Mouse (Mus musculus) CH12.LX (cell line): ENCODE data around the gene Magi2.

Experiments
- CHD2 ChIP-seq: IDR thresholded peaks from 2 replicates; pipeline ENCODE4 v1.6.1; 2011; ENCODE audit warnings: low read length, improper control_type of control experiment
- CTCF ChIP-seq, 2 experiments: IDR thresholded peaks in 1 of 2; conservative IDR thresholded peaks in 1 of 2; 2 replicates each; pipeline ENCODE4 v1.5.1; 2011 to 2012; ENCODE audit warnings: low read depth in 2 of 2, low read length in 2 of 2, improper control_type of control experiment in 1 of 2, inconsistent platforms in 1 of 2, mild to moderate bottlenecking in 1 of 2, moderate library complexity in 1 of 2
- ELF1 ChIP-seq: IDR thresholded peaks from 2 replicates; pipeline ENCODE4 v1.6.1; 2014; ENCODE audit warnings: low read depth, mild to moderate bottlenecking, inconsistent platforms, low read length, improper control_type of control experiment
- EP300 ChIP-seq: IDR thresholded peaks from 2 replicates; pipeline ENCODE4 v1.6.1; 2011; ENCODE audit warnings: low read length, improper control_type of control experiment
- MAX ChIP-seq: IDR thresholded peaks from 2 replicates; pipeline ENCODE4 v1.6.1; 2011; ENCODE audit warnings: low read length, improper control_type of control experiment
- POLR2A ChIP-seq: IDR thresholded peaks from 2 replicates; pipeline ENCODE4 v1.6.1; 2011; ENCODE audit warnings: low read depth, mild to moderate bottlenecking, improper control_type of control experiment, low read length
- SIN3A ChIP-seq: IDR thresholded peaks from 2 replicates; pipeline ENCODE4 v1.6.1; 2012; ENCODE audit warnings: low read length, improper control_type of control experiment, inconsistent platforms
- UBTF ChIP-seq: IDR thresholded peaks from 2 replicates; pipeline ENCODE4 v1.6.1; 2012; ENCODE audit warnings: low read depth, mild to moderate bottlenecking, inconsistent platforms, low read length, improper control_type of control experiment, moderate library complexity
- USF1 ChIP-seq: IDR thresholded peaks from 2 replicates; pipeline ENCODE4 v1.6.1; 2014; ENCODE audit warnings: low read depth, mild to moderate bottlenecking, inconsistent platforms, low read length, improper control_type of control experiment
- ZNF384 ChIP-seq: IDR thresholded peaks from 2 replicates; pipeline ENCODE4 v1.6.1; 2012; ENCODE audit warnings: low read depth, low read length, improper control_type of control experiment, inconsistent platforms

DNA sequence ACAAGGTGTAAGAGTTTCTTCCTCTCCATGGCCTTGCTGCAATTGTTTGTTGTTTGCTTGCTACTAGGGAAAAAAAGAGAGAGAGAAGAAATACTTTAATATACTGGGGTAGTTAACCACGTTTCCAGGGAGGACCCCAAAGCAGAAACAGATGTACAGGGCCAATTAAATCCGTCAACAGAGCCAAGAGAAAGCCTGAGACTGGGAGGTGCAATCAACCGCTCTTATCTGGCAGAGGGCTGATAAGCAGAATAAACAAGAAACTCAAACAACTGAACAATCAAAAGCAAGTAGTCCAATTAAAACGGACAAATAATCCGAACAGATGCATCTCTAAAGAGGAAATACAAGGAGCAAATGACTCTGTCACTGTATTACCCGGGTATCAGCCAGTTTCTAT lies 1282.8 kb downstream of the Magi2 start:
- no peak for TF ChIP-seq ZNF384
- no peak for TF ChIP-seq EP300
- TF ChIP-seq USF1: no peak
- no peak for TF ChIP-seq CTCF (conservative IDR thresholded peaks at IDR 0.05 in 1 of 2, IDR thresholded peaks at IDR 0.05 in 1 of 2; ENCODE audit: low read depth in 2 of 2, low read length in 2 of 2)
- no peak for TF ChIP-seq MAX
- no peak for TF ChIP-seq POLR2A
- TF ChIP-seq CHD2: no peak
- TF ChIP-seq UBTF: no peak
- TF ChIP-seq ELF1: no peak
- TF ChIP-seq SIN3A: no peak
